Mouse (Mus musculus) CH12.LX (cell line): Measurements from ENCODE around the gene Jak1. TPM values are rescaled to one million over a fixed set of nuclear protein-coding genes. Genes with fewer than 3 reads are reported as not detected.

Experiments used
- DNase-seq: peaks from one replicate; pipeline ENCODE4 v3.0.0-alpha.2; 2013; ENCODE audit errors: extremely low read depth
- H3K27ac ChIP-seq: 2 replicates; pipeline ENCODE4 v1.5.1; 2012; ENCODE audit warnings: low read depth, mild to moderate bottlenecking, control low read depth, moderate library complexity; ENCODE audit not compliant: insufficient read depth
- H3K27me3 ChIP-seq: replicated peaks from 2 replicates; pipeline ENCODE3; 2012; ENCODE audit warnings: inconsistent platforms
- H3K36me3 ChIP-seq, 2 experiments: replicated peaks in 1 of 2; 2 replicates each; pipeline versions ENCODE3 to v1.6.1; 2012; ENCODE audit warnings: inconsistent platforms in 1 of 2, low read length in 1 of 2, mild to moderate bottlenecking in 1 of 2, mixed read lengths in 1 of 2, moderate library complexity in 1 of 2; ENCODE audit not compliant: control insufficient read depth in 1 of 2, insufficient read depth in 1 of 2
- H3K4me1 ChIP-seq, 2 experiments: 2 replicates each; pipeline ENCODE4 v1.6.1; 2012; ENCODE audit warnings: inconsistent platforms in 1 of 2, moderate library complexity in 1 of 2; ENCODE audit not compliant: insufficient read depth in 2 of 2, control insufficient read depth in 1 of 2
- H3K4me2 ChIP-seq: 2 replicates; pipeline ENCODE4 v1.6.1; 2012; ENCODE audit warnings: low read depth, mild to moderate bottlenecking, control low read depth; ENCODE audit not compliant: poor library complexity, insufficient read depth, severe bottlenecking
- H3K4me3 ChIP-seq, 3 experiments: fragments of 150-350 bp in 1 of 3; sonication (generic) in 1 of 3; replicated peaks in 1 of 3; 2 replicates each; pipeline versions ENCODE3 to v1.5.1; 2011 to 2012; ENCODE audit warnings: low read depth in 2 of 3, low read length in 2 of 3, mild to moderate bottlenecking in 2 of 3, moderate library complexity in 2 of 3, control low read depth in 1 of 3, improper control_type of control experiment in 1 of 3, inconsistent platforms in 1 of 3, mixed read lengths in 1 of 3; ENCODE audit not compliant: poor library complexity in 1 of 3
- H3K79me2 ChIP-seq: replicated peaks from 2 replicates; pipeline ENCODE4 v1.6.1; 2012; ENCODE audit warnings: mild to moderate bottlenecking, moderate library complexity; ENCODE audit not compliant: control insufficient read depth, poor library complexity, insufficient read depth, severe bottlenecking; ENCODE audit errors: extremely low read depth
- H3K9ac ChIP-seq: 2 replicates; pipeline ENCODE4 v1.6.1; 2012; ENCODE audit warnings: low read depth, mild to moderate bottlenecking, control low read depth, moderate library complexity; ENCODE audit not compliant: insufficient read depth
- H3K9me3 ChIP-seq: replicated peaks from 2 replicates; pipeline ENCODE3; 2012; ENCODE audit warnings: low read length, inconsistent platforms, mixed read lengths
- BHLHE40 ChIP-seq: IDR thresholded peaks from 2 replicates; pipeline ENCODE4 v1.6.1; 2011; ENCODE audit warnings: mild to moderate bottlenecking, low read depth, low read length, improper control_type of control experiment
- CTCF ChIP-seq, 2 experiments: IDR thresholded peaks in 1 of 2; conservative IDR thresholded peaks in 1 of 2; 2 replicates each; pipeline ENCODE4 v1.5.1; 2011 to 2012; ENCODE audit warnings: low read depth in 2 of 2, low read length in 2 of 2, improper control_type of control experiment in 1 of 2, inconsistent platforms in 1 of 2, mild to moderate bottlenecking in 1 of 2, moderate library complexity in 1 of 2
- E2F4 ChIP-seq: IDR thresholded peaks from 2 replicates; pipeline ENCODE4 v1.6.1; 2011; ENCODE audit warnings: low read depth, low read length, improper control_type of control experiment; ENCODE audit not compliant: insufficient replicate concordance
- EP300 ChIP-seq: IDR thresholded peaks from 2 replicates; pipeline ENCODE4 v1.6.1; 2011; ENCODE audit warnings: low read length, improper control_type of control experiment
- ETS1 ChIP-seq: conservative IDR thresholded peaks from 2 replicates; pipeline ENCODE4 v1.6.1; 2012; ENCODE audit warnings: low read depth, mild to moderate bottlenecking, inconsistent platforms, low read length, improper control_type of control experiment, moderate library complexity
- GABPA ChIP-seq: IDR thresholded peaks from 2 replicates; pipeline ENCODE4 v1.6.1; 2012; ENCODE audit warnings: low read depth, low read length, improper control_type of control experiment, inconsistent platforms; ENCODE audit not compliant: insufficient replicate concordance
- HCFC1 ChIP-seq: IDR thresholded peaks from 2 replicates; pipeline ENCODE4 v1.6.1; 2012; ENCODE audit warnings: low read depth, mild to moderate bottlenecking, inconsistent platforms, low read length, improper control_type of control experiment
- IRF4 ChIP-seq: IDR thresholded peaks from 2 replicates; pipeline ENCODE4 v1.6.1; 2014; ENCODE audit warnings: low read depth, mild to moderate bottlenecking, inconsistent platforms, low read length, improper control_type of control experiment
- JUN ChIP-seq: IDR thresholded peaks from 2 replicates; pipeline ENCODE4 v1.6.1; 2011; ENCODE audit warnings: low read depth, mild to moderate bottlenecking, low read length, improper control_type of control experiment, moderate library complexity; ENCODE audit not compliant: insufficient read depth
- JUND ChIP-seq: conservative IDR thresholded peaks from 2 replicates; pipeline ENCODE4 v1.6.1; 2011; ENCODE audit warnings: low read depth, low read length, improper control_type of control experiment
- KAT2A ChIP-seq: IDR thresholded peaks from 2 replicates; pipeline ENCODE4 v1.6.1; 2012; ENCODE audit warnings: low read length, improper control_type of control experiment, inconsistent platforms; ENCODE audit not compliant: insufficient replicate concordance
- MAZ ChIP-seq: IDR thresholded peaks from 2 replicates; pipeline ENCODE4 v1.6.1; 2012; ENCODE audit warnings: low read depth, mild to moderate bottlenecking, inconsistent platforms, low read length, improper control_type of control experiment, moderate library complexity
- MEF2A ChIP-seq: IDR thresholded peaks from 2 replicates; pipeline ENCODE4 v1.6.1; 2014; ENCODE audit warnings: low read depth, mild to moderate bottlenecking, inconsistent platforms, low read length, improper control_type of control experiment, borderline replicate concordance
- MXI1 ChIP-seq: IDR thresholded peaks from 2 replicates; pipeline ENCODE4 v1.6.1; 2011; ENCODE audit warnings: mild to moderate bottlenecking, low read depth, low read length, improper control_type of control experiment
- NRF1 ChIP-seq: IDR thresholded peaks from 2 replicates; pipeline ENCODE4 v1.6.1; 2014; ENCODE audit warnings: low read depth, mild to moderate bottlenecking, inconsistent platforms, low read length, improper control_type of control experiment, moderate library complexity
- PAX5 ChIP-seq: IDR thresholded peaks from 2 replicates; pipeline ENCODE4 v1.6.1; 2012; ENCODE audit warnings: low read length, inconsistent platforms, mixed read lengths
- POLR2AphosphoS2 ChIP-seq: IDR thresholded peaks from 2 replicates; pipeline ENCODE4 v1.6.1; 2011; ENCODE audit warnings: low read depth, low read length, improper control_type of control experiment
- SIN3A ChIP-seq: IDR thresholded peaks from 2 replicates; pipeline ENCODE4 v1.6.1; 2012; ENCODE audit warnings: low read length, improper control_type of control experiment, inconsistent platforms
- USF2 ChIP-seq: conservative IDR thresholded peaks from 2 replicates; pipeline ENCODE4 v1.6.1; 2011; ENCODE audit warnings: low read depth, low read length, improper control_type of control experiment
- ZC3H11A ChIP-seq: IDR thresholded peaks from 2 replicates; pipeline ENCODE4 v1.6.1; 2012; ENCODE audit warnings: low read depth, mild to moderate bottlenecking, inconsistent platforms, low read length, improper control_type of control experiment
- ZKSCAN1 ChIP-seq: IDR thresholded peaks from 2 replicates; pipeline ENCODE4 v1.6.1; 2012; ENCODE audit warnings: low read depth, inconsistent platforms, low read length, improper control_type of control experiment, borderline replicate concordance
- ZNF384 ChIP-seq: IDR thresholded peaks from 2 replicates; pipeline ENCODE4 v1.6.1; 2012; ENCODE audit warnings: low read depth, low read length, improper control_type of control experiment, inconsistent platforms
- dilution Hi-C: fragments of 300-500 bp; cut with MboI; formaldehyde crosslinking; loops from 2 replicates; pipeline ENCODE4 v1.14.3; 2020; ENCODE audit warnings: low sequenced_read_pairs; ENCODE audit not compliant: extremely low pct_unique_long_range_greater_than_20kb, extremely low pct_ligation_motif_present
- in situ Hi-C: fragments of 300-500 bp; cut with MboI; formaldehyde crosslinking; loops from 3 replicates; pipeline ENCODE4 v1.14.3; 2019; ENCODE audit warnings: low sequenced_read_pairs, low pct_ligation_motif_present, low pct_unique_long_range_greater_than_20kb, mixed read lengths
- polyA plus RNA-seq: library from polyadenylated mRNA; unstranded; fragments of >175 nt; gene quantifications from 2 replicates; pipeline ENCODE4 v1.2.1, GENCODE M21; 2012; ENCODE audit warnings: low read depth; ENCODE audit not compliant: insufficient read length
- total RNA-seq, 2 experiments: library from RNA; depleted of rRNA; stranded (reverse); fragments of 300-350 nt in 1 of 2; fragments of >200 nt in 1 of 2; gene quantifications; 2 replicates each; pipeline ENCODE4 v1.2.3; 2012 to 2014

Gene Jak1
- total and polyA plus RNA-seq, 3 experiments: 28.6 to 51.4 (median 33.9) TPM

DNA sequence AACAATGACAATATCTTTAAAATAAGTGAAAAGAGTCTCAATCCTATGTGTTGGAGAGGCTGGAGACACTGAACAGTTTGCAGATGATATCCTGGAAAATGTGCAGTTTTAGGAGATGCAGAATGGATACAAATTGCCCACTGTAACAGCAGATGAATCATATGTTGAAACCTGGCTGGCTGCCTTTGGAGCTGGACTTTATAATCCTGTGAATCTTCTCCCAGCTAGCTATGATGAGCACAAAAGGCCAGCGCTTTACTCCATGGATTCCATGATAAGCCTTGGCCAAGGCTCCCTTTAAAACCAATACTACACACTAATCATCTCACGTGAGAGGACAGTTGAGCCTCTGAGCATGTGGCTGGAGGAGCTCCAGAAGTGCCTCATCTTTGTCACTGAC lies 45.2 kb downstream of the Jak1 start:
- H3K27me3 ChIP-seq: no peaks in the 10 kb centered on the region
- no peak overlapping the region for H3K27ac ChIP-seq
- no peak for TF ChIP-seq JUN
- TF ChIP-seq KAT2A: no peak
- no peak for TF ChIP-seq E2F4
- no peak for TF ChIP-seq MAZ
- TF ChIP-seq SIN3A: no peak
- TF ChIP-seq ZNF384: no peak
- TF ChIP-seq USF2: no peak
- TF ChIP-seq GABPA: no peak
- no peak for TF ChIP-seq MXI1
- TF ChIP-seq MEF2A: no peak
- no peak for TF ChIP-seq ETS1
- TF ChIP-seq BHLHE40: no peak
- no peak for TF ChIP-seq POLR2AphosphoS2
- no peak for TF ChIP-seq NRF1
- no peak for TF ChIP-seq PAX5
- no peak for TF ChIP-seq ZC3H11A
- no peak for TF ChIP-seq EP300
- TF ChIP-seq JUND: no peak
- dilution Hi-C loops (no loop called here), in situ Hi-C loops (no loop called here)
- H3K4me2 ChIP-seq: no peak overlapping the region
- peaks cover 5 to 50% of the 10 kb centered on the region in 2 experiments for H3K4me1 ChIP-seq
- peaks cover 12% of the 10 kb centered on the region; the same call in 1 of the 2 replicates for H3K79me2 ChIP-seq
- H3K9me3 ChIP-seq: no peaks in the 10 kb centered on the region
- DNase-seq: no peak
- H3K36me3 ChIP-seq: peaks cover 0 to 12% of the 10 kb centered on the region in 2 experiments
- H3K4me3 ChIP-seq: no peak overlapping the region
- H3K9ac ChIP-seq: no peak overlapping the region

DNA sequence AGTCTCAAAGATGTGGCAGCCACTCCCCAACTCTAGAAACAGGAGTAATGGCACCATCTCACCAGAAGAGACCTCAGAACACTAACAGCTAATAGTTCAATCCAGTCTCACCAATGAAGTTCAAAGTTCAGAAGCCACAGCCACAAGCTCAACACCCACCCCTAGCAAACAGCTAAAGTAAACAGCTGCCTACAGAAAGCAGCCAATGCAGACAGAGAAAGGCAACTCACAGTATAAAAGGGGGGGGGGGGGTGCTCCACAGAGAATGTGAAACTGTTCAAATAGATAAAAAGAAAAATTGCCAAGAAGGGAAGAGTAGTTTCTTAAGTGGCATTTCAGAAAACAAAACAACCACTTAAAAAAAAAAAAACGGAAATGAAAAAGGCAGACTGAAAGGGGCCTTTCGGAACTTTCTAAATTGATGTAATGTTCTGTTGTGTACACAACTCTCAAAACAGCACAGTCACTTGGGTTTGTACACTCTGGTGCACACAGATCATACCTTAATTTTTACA lies 48.0 kb downstream of the Jak1 start:
- H3K27me3 ChIP-seq: no peaks in the 10 kb centered on the region
- peaks cover 0 to 12% of the 10 kb centered on the region in 2 experiments for H3K36me3 ChIP-seq
- H3K9ac ChIP-seq: no peak overlapping the region
- no peak for TF ChIP-seq USF2
- peak; percentile 83 for TF ChIP-seq ZNF384
- TF ChIP-seq IRF4: peak; percentile 63; the same call in 1 of the 2 replicates
- TF ChIP-seq CTCF (conservative IDR thresholded peaks at IDR 0.05 in 1 of 2, IDR thresholded peaks at IDR 0.05 in 1 of 2; ENCODE audit: low read depth in 2 of 2, low read length in 2 of 2): no peak
- TF ChIP-seq BHLHE40: no peak
- no peak for TF ChIP-seq HCFC1
- no peak for TF ChIP-seq PAX5
- no peak for TF ChIP-seq GABPA
- no peak for TF ChIP-seq ZKSCAN1
- TF ChIP-seq EP300: peak; percentile 54; the same call in 1 of the 2 replicates
- no peak overlapping the region for H3K27ac ChIP-seq
- no peaks in the 10 kb centered on the region for H3K9me3 ChIP-seq
- H3K4me1 ChIP-seq: peaks cover 5 to 36% of the 10 kb centered on the region in 2 experiments
- H3K4me2 ChIP-seq: no peak overlapping the region
- 0 out of 2 replicates have a peak, but pooled peaks cover 5% of the 10 kb centered on the region for H3K79me2 ChIP-seq
- DNase-seq: no peak
- no peak overlapping the region for H3K4me3 ChIP-seq
- dilution Hi-C loops: no loop called here
- in situ Hi-C loops: no loop called here
